Mouse (Mus musculus) right cerebral cortex, adult 2 months (tissue): ENCODE measurements at regions not wholly inside any gene's neighbourhood (a gene's known extent, or its start where the extent isn't known, plus 50 kb on each side); places are given as distances from the start of the nearest gene placed in this dataset.
A peak's percentile ranks its signal among the peaks of the same experiment; 100 is the strongest.

Source experiments
- DNase-seq, 2 experiments: peaks; one replicate each; pipeline ENCODE4 v3.0.0; 2021 to 2022; ENCODE audit warnings: low spot score in 2 of 2

DNA sequence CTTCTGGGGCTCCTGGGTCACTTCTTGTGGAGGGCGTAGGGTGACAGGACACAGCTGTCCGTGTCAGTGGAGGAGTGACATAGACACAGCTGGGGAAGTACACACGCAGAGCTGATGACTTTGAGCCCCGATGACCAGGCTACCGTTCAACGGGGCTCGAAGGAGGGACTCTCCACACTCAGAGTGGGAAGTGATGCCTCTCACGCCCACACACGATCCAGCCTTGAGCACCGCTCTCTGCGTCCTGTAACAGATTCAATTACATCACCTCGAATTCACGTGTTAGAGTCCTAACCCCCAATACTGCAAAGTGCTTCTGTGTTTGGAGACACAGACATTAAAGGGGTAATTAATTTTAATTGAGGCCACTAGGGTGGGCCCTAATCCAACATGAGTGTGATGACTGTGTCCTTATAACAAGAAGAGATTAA, 101.4 kb upstream of the Sdk2 start:
- DNase-seq, result no peak

DNA sequence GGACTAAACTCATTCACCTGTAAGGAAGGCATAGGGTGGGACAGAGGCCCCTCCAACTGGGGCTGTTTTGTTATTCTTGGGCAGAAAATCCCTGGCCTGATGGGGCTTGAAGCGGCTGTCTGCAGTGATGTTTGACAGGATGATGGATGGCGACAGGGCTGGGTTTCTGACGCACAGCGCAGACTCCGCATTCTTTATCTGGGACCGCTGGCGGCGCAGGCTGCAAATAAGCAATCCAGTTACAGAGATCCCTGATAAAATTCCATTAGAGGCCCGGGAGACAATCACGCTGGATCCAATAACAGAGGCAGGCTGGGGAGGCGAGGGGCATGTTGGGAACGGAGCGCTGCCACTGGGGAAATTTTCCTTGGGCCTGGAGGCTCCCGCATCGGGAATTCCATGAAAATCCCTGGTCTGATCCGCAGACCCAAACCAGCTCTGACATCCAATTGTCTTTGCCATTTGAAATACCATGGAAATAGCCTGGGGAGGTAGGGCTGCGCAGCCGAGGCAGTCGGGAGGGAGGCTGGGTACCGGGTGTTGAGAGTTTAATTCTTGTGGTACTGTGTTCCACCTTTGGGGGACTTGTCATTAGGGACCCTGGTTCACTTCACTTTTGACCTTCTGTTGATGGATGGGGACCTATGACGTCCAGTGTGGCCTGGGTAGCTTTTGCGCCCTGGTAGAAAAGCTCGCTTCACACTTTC, 99.0 kb upstream of the Sdk2 start:
- no peak for DNase-seq

- DNase-seq, result peak; percentile 68
Measured at GRCm38 (mm10) chr11:114152716-114153115, 85.9 kb upstream of the Sdk2 start.

DNA sequence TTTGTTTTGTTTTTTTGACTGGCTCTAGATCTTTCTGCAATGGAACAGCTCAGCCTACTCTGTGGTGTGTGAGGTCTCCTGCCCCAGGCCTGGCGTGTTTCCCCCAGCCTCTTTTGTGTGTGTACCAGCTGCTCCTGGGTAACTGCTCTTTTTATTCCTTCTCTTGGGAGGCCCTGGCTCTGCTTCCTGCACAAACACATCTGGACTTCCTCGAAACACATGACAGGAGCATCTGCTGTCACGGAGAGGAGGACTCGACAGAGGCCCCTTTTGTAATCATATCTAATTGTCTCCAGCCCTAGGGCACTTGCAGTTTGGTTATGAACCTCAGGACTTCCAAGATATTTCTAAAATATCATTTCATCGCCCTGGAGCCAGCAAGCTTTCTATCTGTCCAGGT, 79.5 kb upstream of the Sdk2 start:
- no peak for DNase-seq

- no peak for DNase-seq
Measured at GRCm38 (mm10) chr11:114129270-114129669, 62.4 kb upstream of the Sdk2 start.

DNA sequence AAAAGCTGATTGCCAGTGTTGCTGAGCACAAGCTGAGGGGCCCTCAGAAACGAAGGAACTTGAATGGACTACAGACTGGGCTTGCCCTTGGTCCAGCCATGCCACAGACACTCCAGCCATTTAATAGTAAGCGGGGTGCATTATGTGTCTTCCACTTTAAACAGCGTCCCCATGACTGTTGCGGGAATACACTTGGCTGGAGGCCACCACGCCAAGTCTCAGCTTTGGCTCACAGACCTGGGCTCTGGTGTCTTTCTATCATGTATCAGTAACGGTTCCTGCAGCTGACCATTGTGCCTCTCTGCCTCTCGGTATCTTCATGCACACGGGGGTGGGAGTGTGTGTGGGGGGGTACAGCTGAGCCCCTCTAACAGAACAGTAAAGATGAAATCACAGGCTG, 62.0 kb upstream of the Sdk2 start:
- no peak for DNase-seq

DNA sequence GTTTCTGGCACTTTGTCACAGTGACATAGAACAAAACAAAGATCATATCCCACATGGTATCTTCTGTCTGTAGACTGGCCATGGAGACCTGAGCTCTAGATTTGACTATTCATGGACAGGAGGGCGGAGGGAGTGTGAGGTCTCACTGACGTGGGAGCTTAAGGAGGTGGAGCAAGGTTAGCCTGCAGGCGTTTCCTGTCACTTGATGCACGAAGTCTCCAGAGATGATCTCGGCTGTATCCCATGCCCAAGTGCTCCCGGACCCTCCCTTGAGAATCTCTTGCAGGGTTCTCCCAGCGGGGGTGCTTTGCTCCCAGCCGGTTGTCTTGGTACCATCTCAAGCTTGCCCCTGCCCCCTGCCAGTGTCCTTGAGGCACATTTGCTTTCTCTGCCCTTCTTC, 60.6 kb upstream of the Sdk2 start:
- no peak for DNase-seq

- no peak for DNase-seq
Measured at GRCm38 (mm10) chr11:114122175-114122574, 55.3 kb upstream of the Sdk2 start.

- no peak for DNase-seq
Measured at GRCm38 (mm10) chr11:114119135-114119534, 52.3 kb upstream of the Sdk2 start.
